Mouse (Mus musculus): ENCODE results near the gene Cd3eap.

Gene Cd3eap

GRCm38 (mm10) chr7:19308454-19309277, 50.6 kb downstream of the Cd3eap start:
- in situ Hi-C loops (cut with MseI, MboI) = no loop called here

- in situ Hi-C loops (cut with MseI, MboI) = no loop called here
Measured at GRCm38 (mm10) chr7:19307739-19308453, 51.4 kb downstream of the Cd3eap start.

DNA sequence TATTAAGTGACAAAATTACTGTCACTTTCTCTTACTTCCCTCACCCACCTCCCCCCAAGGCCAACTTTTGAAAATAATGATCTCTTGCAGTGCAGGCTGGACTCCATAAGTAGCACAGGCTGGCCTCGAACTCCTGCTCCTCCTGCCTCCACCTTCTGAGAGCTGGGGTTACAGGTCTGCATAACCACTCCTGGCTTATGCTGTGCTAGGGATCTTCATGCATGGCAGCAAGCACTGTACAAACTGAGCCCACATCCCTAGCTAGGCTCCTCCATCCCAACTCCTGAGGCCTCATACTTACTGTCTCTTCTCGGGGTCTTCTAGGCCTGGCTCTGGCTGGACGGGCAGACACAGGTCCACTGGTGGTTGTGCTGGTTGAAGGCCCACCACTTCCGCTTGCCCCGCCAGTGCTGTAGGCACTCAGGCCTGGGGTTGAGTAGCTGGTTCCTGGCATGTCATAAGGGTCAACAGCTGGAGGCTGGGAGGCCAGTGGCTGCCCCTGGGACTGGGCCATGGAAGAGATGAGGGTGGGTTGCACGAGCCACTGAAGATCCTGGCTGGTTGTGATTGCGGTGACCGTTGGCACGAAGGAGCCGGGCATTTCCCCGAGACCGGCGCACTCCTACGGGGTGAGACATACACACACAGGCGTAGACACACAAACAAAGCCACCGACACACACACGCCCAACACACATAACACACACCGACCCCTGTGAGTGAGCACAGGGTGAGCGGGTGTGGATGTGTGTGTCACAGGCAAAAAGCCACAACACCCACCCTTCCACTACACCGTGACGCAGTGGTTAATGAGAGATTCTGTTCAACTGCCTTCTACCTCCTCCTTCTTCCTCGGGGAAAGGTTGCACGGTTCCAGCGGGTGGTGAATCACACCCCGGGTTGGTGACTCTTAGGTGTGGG, 52.2 kb downstream of the Cd3eap start:
- in situ Hi-C loops (cut with MseI, MboI) = no loop called here

Measured in mouse trophoblast stem cell (cell line).